Mouse (Mus musculus): ENCODE measurements around the gene Ccr7.

Ccr7 gene

GRCm38 (mm10) chr11:99154987-99155641, at the start of gene Ccr7:
Gene Ccr7 (minus strand): TSS chr11:99155077.
- no peak for DNase-seq (ENCODE audit: extremely low read depth, insufficient read length, low spot score)

- no peak for DNase-seq (ENCODE audit: extremely low read depth, insufficient read length, low spot score)
Measured at GRCm38 (mm10) chr11:99189154-99189582, 34.3 kb upstream of the Ccr7 start.

- DNase-seq (ENCODE audit: extremely low read depth, insufficient read length, low spot score), result no peak
Measured at GRCm38 (mm10) chr11:99187348-99187747, 32.5 kb upstream of the Ccr7 start.

- DNase-seq (ENCODE audit: extremely low read depth, insufficient read length, low spot score), result no peak
Measured at GRCm38 (mm10) chr11:99186836-99187235, 32.0 kb upstream of the Ccr7 start.

DNA sequence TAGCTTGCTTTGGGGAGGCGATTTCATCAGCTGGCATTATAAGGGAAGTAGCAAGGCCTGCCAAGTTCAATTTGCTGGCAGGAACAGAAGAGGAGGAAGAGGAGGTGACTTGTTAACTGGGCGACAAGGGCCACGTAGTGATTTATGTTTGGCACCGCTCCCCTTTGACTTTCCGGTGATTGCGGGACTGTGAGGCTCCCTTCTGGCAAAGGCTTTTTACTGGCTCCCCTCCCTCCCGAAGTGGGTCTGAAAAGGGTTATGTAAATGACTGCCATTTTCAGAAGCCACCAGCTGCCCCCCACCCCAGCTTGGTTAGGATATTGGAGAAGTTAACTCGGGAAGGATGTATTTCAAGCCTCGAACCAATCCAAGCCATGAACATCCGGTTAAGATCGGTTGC, 27.7 kb upstream of the Ccr7 start:
- no peak for DNase-seq (ENCODE audit: extremely low read depth, insufficient read length, low spot score)

GRCm38 (mm10) chr11:99180071-99180470, 25.2 kb upstream of the Ccr7 start:
- no peak for DNase-seq (ENCODE audit: extremely low read depth, insufficient read length, low spot score)

GRCm38 (mm10) chr11:99177925-99178198, 23.0 kb upstream of the Ccr7 start:
- no peak for DNase-seq (ENCODE audit: extremely low read depth, insufficient read length, low spot score)

GRCm38 (mm10) chr11:99177054-99177924, 22.4 kb upstream of the Ccr7 start:
- no peak for DNase-seq (ENCODE audit: extremely low read depth, insufficient read length, low spot score)

GRCm38 (mm10) chr11:99172002-99172401, 17.1 kb upstream of the Ccr7 start:
- DNase-seq (ENCODE audit: extremely low read depth, insufficient read length, low spot score), result no peak

- DNase-seq (ENCODE audit: extremely low read depth, insufficient read length, low spot score), result no peak
Measured at GRCm38 (mm10) chr11:99171442-99171841, 16.6 kb upstream of the Ccr7 start.

DNA sequence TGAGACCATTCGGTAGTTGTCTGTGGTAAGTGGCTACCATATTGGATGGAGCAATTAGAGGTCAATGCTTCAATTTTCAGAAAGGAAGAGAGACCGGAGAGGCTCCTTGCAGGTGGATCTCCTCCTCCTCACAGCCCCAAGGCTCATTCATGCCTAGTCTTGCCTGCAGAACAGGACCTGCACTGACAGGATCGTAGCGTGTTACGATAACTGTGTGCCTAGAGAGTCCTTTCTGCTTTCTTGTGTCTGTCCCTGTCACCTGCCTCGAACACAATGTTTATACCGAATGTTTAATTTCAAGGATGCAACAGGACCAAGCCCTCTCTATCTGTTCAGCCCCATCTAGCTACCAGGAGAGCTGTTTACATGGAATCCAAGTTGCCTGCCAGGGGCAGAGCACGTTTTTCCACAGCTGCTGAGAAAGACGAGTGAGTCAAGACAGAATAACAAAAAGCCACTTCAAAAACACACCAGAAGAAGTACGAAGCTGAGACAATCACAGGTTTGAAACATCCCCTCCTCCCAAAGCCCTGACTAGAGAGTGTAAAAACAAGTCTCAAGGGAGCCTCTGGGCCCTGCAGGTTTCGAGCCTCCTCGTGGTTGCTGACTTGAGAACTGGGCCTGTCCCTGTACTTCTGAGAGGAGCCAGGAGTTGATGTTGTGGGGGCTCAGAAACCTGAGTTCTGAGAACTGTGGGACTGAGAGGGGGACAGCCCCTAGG, 15.8 kb upstream of the Ccr7 start:
- no peak for DNase-seq (ENCODE audit: extremely low read depth, insufficient read length, low spot score)

DNA sequence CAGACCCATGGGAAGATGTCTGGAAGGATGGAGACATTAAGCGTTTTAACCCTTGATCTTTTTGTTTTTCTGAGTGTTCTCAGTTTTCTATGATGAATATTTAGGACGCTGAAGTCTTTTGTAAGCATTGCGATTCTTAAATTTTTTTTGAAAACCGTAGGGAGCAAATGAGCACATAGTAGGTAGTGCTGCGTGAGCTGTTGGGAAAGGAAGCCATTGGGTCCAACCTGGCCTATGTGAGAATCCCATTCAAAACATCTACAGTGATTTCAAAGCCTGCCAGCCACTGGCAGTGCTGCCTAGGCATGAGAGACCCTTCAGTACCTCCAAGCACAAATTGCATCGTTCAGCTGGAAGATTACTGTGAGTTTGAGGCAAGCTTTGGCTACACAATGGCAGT, 15.1 kb upstream of the Ccr7 start:
- no peak for DNase-seq (ENCODE audit: extremely low read depth, insufficient read length, low spot score)

DNA sequence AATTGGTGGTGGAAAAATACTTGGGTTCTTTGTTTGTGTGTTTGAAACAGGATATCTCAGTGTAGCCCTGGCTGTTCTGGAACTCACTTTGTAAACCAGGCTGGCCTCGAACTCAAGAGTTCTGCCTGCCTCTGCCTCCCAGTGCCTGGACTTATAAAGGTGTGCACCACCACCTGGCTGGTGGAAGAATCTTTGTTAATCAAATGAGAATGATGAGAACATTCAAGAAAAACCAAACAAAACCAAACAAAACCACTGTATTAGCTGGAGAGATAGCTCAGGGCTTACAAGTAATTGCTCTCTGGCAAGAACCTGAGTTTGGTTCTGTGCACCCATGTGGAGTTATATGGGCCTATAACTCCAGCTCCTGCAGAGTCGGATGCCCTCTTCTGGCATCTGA, 14.6 kb upstream of the Ccr7 start:
- no peak for DNase-seq (ENCODE audit: extremely low read depth, insufficient read length, low spot score)

DNA sequence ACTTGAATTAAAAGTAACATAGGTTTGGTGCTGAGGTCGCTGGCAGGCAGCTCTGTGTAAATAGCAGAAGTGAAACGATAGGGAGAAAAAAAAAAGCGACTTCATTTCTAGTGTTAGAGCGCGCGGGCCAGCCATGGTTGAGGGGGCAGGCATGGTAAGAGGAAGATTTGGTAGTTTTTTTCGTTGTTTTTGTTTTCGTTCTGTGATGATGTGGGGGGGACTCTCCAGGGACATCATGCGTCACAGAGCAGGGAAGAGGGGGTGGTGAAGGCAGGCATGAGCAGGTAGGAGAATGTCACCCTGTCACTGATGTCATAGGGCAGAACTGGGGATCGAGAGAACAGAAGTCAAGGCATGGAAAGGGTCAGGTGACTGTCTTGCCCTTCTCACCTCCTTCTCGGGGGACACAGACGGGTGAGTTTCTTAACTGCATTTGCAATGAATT, 13.2 kb upstream of the Ccr7 start:
- DNase-seq (ENCODE audit: extremely low read depth, insufficient read length, low spot score), result no peak

- no peak for DNase-seq (ENCODE audit: extremely low read depth, insufficient read length, low spot score)
Measured at GRCm38 (mm10) chr11:99167576-99167975, 12.7 kb upstream of the Ccr7 start.

GRCm38 (mm10) chr11:99166241-99166640, 11.4 kb upstream of the Ccr7 start:
- no peak for DNase-seq (ENCODE audit: extremely low read depth, insufficient read length, low spot score)

DNA sequence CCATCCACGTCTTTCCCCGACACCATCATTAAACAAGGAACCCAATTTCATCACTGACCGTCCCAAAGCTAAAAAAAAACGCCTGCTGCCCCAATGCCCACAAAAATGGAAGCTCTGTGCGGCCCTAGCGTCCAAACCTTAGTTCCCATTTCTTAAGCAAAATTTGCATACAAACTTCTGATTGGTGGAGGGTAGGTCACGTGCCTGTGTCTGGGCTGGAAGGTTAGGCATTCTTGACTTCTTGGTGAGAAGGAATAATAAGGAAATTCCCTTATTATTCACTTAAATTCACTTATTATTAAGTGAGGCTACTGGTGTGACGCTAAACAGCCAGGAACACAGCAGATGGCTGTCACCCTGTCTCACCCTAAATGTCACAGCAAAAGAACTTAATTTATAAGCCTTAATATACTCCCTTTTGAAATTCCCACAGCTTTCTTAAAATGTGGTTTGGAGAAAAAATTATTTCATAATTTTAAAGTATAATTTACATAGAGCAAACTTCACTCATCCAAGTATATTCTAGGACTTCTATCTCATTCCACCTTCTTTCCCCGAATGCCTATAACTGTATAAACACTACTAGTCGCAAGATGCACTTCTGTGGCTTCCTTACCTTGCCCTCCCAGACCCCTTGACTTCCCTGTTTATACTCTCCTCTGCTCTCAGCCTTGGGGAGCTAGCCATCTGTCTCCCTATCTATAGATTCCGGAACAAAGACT, 10.3 kb upstream of the Ccr7 start:
- no peak for DNase-seq (ENCODE audit: extremely low read depth, insufficient read length, low spot score)

DNA sequence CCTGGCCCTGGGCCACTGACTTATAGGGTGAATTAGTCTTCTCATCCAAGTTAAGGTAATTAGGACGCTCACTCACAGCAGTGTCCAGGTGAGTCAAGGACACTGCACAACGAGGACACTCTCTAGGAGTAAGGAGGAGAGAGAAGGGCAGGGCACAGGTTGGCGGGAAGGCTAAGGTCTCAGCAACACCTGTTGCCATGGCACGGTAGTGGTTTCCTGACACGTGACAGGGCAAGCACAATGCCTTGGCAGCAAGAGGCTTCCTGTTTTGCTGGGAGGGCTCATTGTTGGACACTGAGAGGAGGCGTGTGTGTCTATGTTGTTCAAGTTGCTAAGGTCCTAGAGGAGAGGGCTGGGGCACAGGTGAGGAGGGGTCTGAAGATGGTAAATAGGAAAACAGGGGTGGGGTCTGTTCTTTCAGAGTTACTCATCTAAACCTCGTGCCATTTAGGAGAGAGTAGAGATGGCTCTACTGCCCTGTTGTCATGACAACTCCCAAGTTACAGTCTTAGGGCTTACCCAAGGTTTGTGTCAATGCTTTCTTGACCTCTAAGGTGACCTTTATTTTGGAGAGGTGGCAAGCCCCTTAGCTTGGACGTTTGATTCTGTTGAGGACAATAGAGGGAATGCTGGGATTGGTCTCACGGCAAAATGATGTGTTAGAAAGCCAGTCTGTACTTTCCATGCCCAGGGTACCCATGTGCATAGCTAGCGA, 8.3 kb upstream of the Ccr7 start:
- no peak for DNase-seq (ENCODE audit: extremely low read depth, insufficient read length, low spot score)

DNA sequence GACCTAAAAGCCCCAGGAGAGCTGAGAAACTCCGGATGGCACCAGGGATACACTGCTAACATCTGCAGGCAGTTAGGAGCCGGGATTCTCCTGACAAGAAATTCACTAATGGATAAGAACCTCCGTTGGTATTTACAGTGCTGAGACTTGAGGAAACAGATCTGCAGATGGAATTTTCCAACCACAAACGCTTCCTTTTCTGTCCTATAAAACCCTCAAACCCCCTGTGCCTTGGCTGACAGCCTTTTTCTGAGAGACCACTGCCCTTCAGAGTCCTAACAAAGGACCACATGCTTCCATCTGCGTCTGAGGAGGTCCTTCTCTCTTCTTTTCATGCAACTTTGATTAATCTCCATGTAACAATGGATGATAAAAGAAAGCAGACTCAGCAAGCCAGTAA, 6.8 kb upstream of the Ccr7 start:
- DNase-seq (ENCODE audit: extremely low read depth, insufficient read length, low spot score), result no peak

DNA sequence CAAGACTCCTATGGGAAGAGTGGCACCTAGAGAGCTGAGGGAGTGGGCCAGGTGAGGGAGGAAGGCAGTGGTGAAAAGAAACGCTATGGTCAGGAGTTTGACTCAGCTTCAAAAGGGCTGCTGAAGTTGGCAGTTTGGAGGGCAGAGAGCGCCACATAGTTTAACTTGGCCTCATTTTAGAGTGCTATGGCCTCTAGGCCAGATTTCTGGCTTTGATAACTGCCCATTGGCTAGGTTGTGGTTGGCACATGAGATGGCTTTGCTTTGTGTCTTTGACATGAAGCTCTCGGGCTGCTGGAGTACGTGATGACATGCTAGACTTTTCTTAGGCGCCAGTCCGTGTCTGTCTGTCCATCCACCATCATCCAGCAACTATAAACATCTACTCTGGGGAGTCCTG, 5.4 kb upstream of the Ccr7 start:
- DNase-seq (ENCODE audit: extremely low read depth, insufficient read length, low spot score), result no peak

Measured in 3134 (cell line).